Mouse (Mus musculus) inflammation-experienced regulatory T-cells, adult 6 months (primary cell): ENCODE results near the gene Gm20661. TPM values are rescaled to one million over a fixed set of nuclear protein-coding genes. Genes with fewer than 3 reads are reported as not detected.

ENCODE experiments used
- ATAC-seq: one replicate; pipeline ENCODE4 v1.8.0; 2017
- polyA plus RNA-seq, 3 experiments: library from polyadenylated mRNA; unstranded; fragments of 100-300 nt; shearing (Covaris generic); gene quantifications; one replicate each; pipeline ENCODE4 v1.2.1; 2017

The Gm20661 gene
- not detected for polyA plus RNA-seq

GRCm38 (mm10) chr9:107982681-107983346 lies at the start of gene Gm20661:
Gene Gm20661, plus strand, starts transcription at chr9:107983058.
- no peak for ATAC-seq

GRCm38 (mm10) chr9:107934146-107934545 lies 48.7 kb upstream of the Gm20661 start:
- no peak for ATAC-seq

- ATAC-seq: no peak
Measured at GRCm38 (mm10) chr9:107935374-107935773, 47.5 kb upstream of the Gm20661 start, which contains the start of gene Camkv. Gene Camkv, plus strand, starts transcription at chr9:107935674.

GRCm38 (mm10) chr9:107935790-107936214 lies 47.1 kb upstream of the Gm20661 start:
- no peak for ATAC-seq

GRCm38 (mm10) chr9:107936215-107936822 lies 46.5 kb upstream of the Gm20661 start:
- no peak for ATAC-seq

GRCm38 (mm10) chr9:107936831-107937230 lies 46.0 kb upstream of the Gm20661 start:
- no peak for ATAC-seq

- ATAC-seq: no peak
Measured at GRCm38 (mm10) chr9:107947241-107948194, 35.3 kb upstream of the Gm20661 start.

- no peak for ATAC-seq
Measured at GRCm38 (mm10) chr9:107949184-107949921, 33.5 kb upstream of the Gm20661 start.

GRCm38 (mm10) chr9:107949922-107950235 lies 33.0 kb upstream of the Gm20661 start, which contains the start of gene Traip:
Gene Traip, plus strand, starts transcription at chr9:107950136.
- no peak for ATAC-seq

- peak; percentile 99 for ATAC-seq
Measured at GRCm38 (mm10) chr9:107950460-107951355, 32.1 kb upstream of the Gm20661 start.

- no peak for ATAC-seq
Measured at GRCm38 (mm10) chr9:107955613-107956289, 27.1 kb upstream of the Gm20661 start.

GRCm38 (mm10) chr9:107957141-107957540 lies 25.7 kb upstream of the Gm20661 start:
- no peak for ATAC-seq

GRCm38 (mm10) chr9:107959896-107960295 lies 23.0 kb upstream of the Gm20661 start:
- ATAC-seq: no peak

GRCm38 (mm10) chr9:107960928-107961327 lies 21.9 kb upstream of the Gm20661 start:
- ATAC-seq: no peak

GRCm38 (mm10) chr9:107961351-107961762 lies 21.5 kb upstream of the Gm20661 start:
- no peak for ATAC-seq

- ATAC-seq: no peak
Measured at GRCm38 (mm10) chr9:107961881-107962280, 21.0 kb upstream of the Gm20661 start.

GRCm38 (mm10) chr9:107962916-107963315 lies 19.9 kb upstream of the Gm20661 start:
- no peak for ATAC-seq

GRCm38 (mm10) chr9:107963700-107964099 lies 19.2 kb upstream of the Gm20661 start:
- peak; percentile 63 for ATAC-seq

GRCm38 (mm10) chr9:107964681-107965080 lies 18.2 kb upstream of the Gm20661 start:
- no peak for ATAC-seq

GRCm38 (mm10) chr9:107966676-107967075 lies 16.2 kb upstream of the Gm20661 start:
- ATAC-seq: no peak

- no peak for ATAC-seq
Measured at GRCm38 (mm10) chr9:107967437-107967836, 15.4 kb upstream of the Gm20661 start.
